Mouse (Mus musculus) regulatory T cell (primary cell): ENCODE data around the gene Dock6.

Experiments
- in situ Hi-C: fragments of 300-600 bp; cut with MboI, MseI; formaldehyde crosslinking; loops from one replicate; pipeline ENCODE4 v1.15.1; 2025; ENCODE audit warnings: high pct_unique_total_duplicates

Dock6 gene

DNA sequence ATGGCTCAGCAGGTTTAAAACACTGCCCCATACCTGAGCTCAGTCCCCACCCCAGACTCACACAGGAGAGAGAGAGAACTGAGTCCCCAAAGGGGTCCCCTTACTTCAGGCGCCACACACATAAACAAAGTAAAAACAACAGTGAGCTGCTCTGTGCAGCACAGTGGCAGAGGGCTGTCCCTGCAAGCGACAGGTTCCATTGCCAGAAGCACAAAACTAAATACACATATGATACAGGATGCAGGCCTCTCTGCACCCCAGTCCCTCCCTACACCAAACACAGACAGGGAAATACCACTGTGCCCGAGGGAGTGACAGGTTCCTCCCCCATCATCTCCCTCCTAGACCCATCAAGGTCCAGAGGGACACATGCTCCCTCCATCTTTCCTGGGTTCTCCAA lies 5.0 kb downstream of the Dock6 start:
- in situ Hi-C loops = no loop called here

- in situ Hi-C loops = no loop called here
These were observed 5.6 kb downstream of the Dock6 start for GRCm38 (mm10) chr9:21846755-21847341.

- in situ Hi-C loops = no loop called here
These were observed 6.9 kb downstream of the Dock6 start for GRCm38 (mm10) chr9:21845381-21846080.

- in situ Hi-C loops = no loop called here
These were observed 9.3 kb downstream of the Dock6 start for GRCm38 (mm10) chr9:21843086-21843485.

DNA sequence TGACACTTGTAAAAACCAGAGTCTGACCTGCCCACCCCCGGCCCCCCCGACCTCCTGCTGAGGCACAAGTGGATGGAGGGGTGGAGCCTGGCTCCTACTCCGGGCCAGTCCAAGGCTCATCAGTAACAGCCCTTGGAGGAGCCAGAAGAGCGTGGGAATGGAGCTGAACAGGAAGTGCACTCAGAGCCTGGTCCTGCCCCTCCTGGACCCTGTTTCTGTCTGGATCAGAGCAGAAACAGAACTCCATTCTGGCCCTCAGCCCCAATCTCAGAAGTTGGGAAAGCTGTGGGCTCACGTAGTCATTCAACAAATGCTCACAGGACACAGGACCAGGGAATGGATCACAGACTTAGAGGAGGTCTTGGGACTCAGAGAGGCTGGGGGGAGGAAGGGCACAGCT lies 10.0 kb downstream of the Dock6 start:
- in situ Hi-C loops = no loop called here

- in situ Hi-C loops = no loop called here
These were observed 11.1 kb downstream of the Dock6 start for GRCm38 (mm10) chr9:21841340-21841739.

GRCm38 (mm10) chr9:21840115-21840787 lies 12.2 kb downstream of the Dock6 start:
- in situ Hi-C loops = no loop called here

DNA sequence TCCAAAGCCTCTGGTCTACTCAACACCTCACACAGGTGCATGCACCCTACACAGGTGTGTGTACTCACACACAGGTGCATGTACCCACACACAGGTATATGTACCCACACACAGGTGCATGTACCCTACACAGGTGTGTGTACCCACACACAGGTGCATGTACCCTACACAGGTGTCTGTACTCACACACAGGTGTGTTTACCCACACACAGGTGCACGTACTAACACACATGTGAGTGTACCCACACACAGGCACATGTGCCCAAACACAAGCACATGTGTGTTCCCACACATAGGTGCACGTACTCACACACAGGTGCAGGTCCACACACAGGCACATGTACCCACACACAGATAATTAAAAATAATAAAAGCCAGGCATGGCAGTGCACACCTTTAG lies 14.7 kb downstream of the Dock6 start:
- in situ Hi-C loops = no loop called here

GRCm38 (mm10) chr9:21835258-21835912 lies 17.1 kb downstream of the Dock6 start, which contains the start of gene Angptl8:
Gene Angptl8 (plus strand): TSS chr9:21835510.
- in situ Hi-C loops = no loop called here

DNA sequence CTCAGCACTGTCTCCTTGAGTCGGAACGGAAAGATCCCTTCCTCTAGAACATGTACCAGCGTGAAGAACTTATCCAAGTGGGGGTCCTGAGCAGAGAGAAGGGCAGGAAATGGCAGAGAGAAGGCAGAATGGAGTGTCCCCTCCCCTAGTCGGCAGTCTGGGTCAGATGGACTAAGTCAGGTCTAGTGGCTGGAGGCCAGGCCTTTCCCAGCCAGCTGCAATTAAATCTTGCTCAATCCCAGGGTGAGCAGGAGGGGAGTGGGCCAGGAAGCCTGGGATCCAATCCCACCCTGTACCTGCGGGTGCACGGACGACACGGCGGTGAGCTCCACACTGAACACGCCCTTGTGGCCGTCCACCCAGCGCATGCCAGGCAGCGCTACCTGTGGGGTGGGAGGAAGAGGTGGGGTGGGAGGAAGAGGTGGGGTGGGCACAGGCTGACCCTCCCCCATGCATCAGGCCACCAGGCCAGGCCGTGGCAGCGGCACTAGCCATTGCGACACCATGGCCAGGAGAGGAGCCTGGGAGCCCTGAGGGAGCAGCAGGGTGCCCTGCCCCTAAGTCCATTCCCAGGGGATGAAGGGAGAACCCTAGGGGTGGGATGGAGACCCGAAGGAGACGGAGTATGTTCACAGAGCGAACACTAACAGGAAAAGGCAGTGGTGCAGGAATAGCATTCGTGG lies 20.7 kb downstream of the Dock6 start:
- in situ Hi-C loops = no loop called here

DNA sequence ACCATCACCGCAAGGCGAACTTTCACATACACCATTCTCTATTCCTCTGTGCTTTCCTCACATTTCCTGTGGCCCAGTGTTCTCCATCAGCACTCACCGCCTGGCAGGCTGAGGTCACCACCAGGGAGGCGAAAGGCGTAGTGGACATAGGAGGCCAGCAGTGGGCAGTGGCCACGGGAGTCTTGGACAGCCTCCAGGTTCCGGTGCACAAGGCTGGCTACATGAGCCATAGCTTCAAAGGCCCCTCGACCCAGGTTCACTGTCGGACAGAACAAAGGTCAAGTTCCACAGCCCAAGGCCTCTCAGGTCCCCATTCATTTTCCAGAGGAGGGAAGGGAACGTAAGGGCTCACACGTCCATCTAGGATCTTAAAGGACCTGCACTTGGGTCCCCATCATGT lies 21.5 kb downstream of the Dock6 start:
- in situ Hi-C loops = no loop called here

DNA sequence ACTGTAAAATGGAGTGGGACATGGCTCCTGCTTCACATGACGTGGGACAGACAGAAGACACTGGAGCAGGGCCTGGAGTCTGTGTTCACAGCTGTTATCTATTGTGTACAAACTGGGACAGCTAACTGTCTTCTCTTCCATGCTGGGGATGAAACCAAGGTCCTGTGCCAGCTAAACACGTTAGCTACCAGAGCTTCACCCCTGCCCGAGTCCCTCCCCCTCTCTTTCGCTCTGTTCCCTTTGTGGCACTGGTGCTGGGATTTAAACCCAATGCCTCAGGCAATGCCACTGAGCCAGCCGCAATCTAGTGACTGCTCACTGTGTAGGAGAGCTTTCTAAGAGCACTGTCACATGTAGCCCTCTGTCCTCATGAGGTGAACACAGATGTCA lies 22.0 kb downstream of the Dock6 start:
- in situ Hi-C loops = no loop called here

DNA sequence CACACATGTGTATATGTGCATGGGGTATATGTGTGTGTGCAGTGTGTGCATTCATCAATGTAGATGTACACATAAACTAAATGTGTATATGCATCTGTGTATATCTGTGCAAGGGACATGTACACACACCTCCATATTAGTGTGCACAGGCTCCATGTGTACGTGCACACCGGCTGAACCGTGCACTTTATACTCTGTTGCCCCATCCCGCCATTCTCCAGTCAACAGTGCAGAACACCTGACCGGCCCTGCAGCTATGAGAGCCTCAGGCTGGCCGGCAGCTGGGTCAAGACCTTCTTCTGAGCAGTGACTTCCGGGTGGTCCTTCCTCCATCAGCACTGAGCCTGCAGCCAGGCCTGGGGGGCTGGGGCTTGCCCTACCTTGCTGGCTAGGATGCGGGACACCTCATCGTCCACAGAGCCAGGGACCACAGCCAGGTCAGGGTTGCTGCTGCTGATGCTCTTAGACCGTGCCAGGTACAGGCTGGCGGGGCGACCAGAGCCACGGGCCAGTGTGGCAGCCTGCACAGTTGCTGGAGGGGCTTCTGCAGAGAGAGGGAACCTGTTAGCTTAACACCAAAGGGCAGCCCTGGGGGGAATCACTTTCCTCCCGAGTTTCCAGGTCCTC lies 22.5 kb downstream of the Dock6 start:
- in situ Hi-C loops = no loop called here

DNA sequence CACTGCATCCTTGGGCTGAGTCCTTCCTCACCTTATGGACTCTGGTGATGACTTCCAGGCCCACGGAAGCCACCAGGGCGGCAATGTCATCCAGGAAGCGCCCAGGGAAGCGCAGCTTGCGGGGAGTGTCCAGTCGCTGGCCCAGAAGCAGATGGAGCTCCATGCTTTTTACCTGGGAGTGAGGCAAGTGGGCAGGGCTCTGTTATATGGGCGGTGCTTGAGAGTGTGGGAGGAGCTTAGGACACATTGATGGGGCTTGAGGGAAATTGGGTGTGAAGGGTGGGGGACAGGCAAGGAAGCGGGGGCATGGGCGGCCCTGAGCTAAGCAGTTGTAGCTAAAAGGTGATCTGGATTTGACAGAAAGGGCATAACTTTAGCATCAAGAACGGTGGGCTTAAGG lies 28.1 kb downstream of the Dock6 start:
- in situ Hi-C loops = no loop called here

DNA sequence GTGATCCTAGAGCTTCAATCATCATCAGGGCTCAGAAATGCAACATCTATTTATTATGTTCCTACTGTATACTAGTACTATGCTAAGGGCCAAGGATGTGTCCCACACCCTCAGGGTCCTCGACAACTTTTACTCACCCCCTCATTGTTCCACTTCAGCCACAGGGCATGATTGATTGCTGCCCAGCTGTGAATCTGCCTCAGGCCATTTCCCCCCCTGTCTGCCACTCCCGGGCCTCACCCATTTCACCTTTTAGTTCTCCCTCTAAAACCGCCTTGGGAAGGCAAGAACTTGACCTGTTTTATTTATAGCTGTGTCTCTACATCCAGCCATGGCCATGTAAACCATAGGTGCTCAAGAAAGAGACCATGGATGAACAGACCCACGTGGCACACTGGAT lies 28.5 kb downstream of the Dock6 start:
- in situ Hi-C loops = no loop called here

- in situ Hi-C loops = no loop called here
These were observed 29.7 kb downstream of the Dock6 start for GRCm38 (mm10) chr9:21822686-21823085.

DNA sequence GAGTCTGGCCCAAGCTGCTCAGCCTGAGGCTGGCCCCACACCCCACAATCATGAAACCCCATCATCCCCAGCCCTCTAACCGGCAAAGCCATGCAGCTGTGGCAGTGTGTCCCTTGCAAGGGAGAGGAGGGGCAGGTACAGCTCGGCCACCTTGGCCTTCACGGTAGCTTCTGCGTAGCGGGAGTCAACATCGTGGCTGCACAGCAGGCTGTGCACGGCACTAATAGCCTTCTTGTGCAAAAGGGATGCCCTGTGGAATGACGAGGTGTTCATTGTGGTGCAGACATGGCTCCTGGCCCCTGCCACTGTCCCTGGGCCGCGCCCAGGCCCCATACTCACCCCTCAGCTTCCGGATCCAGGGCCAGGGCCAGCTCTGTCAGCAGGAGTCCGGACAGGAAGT lies 32.3 kb downstream of the Dock6 start:
- in situ Hi-C loops = no loop called here

GRCm38 (mm10) chr9:21819181-21819729 lies 33.2 kb downstream of the Dock6 start:
- in situ Hi-C loops = no loop called here

- in situ Hi-C loops = no loop called here
These were observed 33.9 kb downstream of the Dock6 start for GRCm38 (mm10) chr9:21818561-21818960.

GRCm38 (mm10) chr9:21818125-21818524 lies 34.3 kb downstream of the Dock6 start:
- in situ Hi-C loops = no loop called here

- in situ Hi-C loops = no loop called here
These were observed 35.6 kb downstream of the Dock6 start for GRCm38 (mm10) chr9:21816716-21817305.
